Mouse (Mus musculus): ENCODE data around the gene Mmp24.

The Mmp24 gene

DNA sequence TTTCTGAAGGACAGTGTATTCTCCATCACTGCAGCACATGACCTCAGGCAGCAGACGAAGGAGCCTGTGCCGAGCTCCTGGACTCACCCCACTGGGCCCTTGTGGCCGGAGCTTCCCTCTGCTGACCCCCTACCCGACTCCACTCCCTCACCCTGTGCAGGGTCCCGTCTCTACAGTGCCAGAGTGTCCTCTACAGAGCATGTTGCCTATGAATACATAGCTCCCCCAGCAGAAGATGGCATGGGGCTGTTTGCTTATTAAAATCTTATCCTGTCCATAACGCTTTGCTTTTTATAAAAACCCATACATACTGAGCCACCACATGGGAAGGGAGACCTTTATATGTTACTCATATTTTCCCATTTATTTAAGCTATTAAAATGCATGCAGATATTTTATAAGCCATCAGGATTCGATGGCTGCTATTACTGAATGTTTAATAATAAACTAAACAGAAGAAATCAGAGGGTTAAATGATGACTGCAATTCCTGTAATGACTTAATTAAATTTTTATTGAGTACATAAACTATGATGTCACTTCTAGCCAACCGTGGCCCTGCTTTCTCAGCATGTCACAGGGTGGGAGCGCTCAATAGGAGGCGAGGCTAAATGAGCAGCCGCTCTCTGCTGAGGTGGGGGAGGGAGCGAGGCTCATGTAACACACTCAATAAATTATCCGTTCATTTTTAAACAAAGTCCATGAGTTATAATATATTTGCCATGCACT lies 87.6 kb downstream of the Mmp24 start:
- no peak for DNase-seq

DNA sequence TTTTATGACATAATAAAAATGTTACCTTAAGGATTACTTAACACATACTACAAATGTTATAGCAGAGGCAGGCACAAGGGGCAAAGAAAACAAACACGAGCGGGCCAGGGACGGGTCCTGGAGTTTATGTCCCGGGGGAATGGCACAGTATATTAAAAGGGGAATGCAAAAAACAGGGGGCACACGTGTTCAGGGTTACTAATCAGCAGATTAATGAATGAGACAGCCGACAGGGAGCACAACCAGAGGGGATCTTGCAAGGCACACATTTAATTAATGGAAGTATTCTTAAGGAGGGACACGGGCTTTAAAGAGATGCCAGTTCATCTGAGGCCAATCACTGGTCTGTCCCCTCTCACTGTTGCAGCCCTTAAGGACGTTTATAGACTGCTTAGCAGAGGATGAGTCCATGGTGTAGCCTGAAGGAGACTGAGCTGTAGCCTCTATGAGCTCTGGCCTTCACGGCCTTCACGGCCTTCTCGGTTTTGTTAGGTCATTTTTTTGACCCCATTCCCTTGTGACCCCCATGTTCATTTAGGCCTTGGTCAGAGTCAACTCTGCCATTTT lies 88.2 kb downstream of the Mmp24 start:
- DNase-seq, result no peak
